Mouse (Mus musculus) heart, postnatal 10 days (tissue): ENCODE results near the gene Gm5136. TPM values are rescaled to one million over a fixed set of nuclear protein-coding genes. Genes with fewer than 3 reads are reported as not detected.
A peak's percentile ranks its signal among the peaks of the same experiment; 100 is the strongest.

Experiments
- DNase-seq, 2 experiments: peaks; one replicate each; pipeline ENCODE4 v3.0.0; 2021
- intact Hi-C: fragments of 180-260 bp; cut with DNase I; formaldehyde crosslinking; loops from one replicate; pipeline ENCODE4 v1.15.1; 2025
- total RNA-seq, 2 experiments: library from RNA; stranded (reverse); gene quantifications; 2 replicates each; pipeline ENCODE4 v1.2.3; 2021

Gene Gm5136
- not detected for total RNA-seq

DNA sequence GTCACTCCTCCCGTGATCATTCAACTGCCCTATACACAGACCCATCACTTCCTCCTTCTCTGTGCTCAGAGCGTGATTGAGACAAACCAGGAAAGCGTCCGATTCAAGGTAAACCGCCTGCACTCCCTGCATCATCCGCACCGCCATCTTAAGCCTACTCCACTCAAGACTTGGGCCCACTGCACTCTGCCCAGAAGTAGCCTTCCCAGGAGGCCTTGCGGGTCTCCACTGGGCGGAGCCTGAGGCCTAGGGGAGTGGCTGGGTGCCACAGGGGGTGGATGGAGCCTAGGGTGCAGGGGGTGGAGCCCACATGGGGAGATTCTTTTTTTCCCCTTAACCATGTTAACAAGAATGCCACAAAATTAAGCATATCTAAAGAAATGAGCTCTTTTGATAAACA is at the start of gene Gm5136:
TSS of gene Gm5136 (minus strand) at position 215 of the 400 bp plus-strand sequence.
- intact Hi-C loops = no loop called here
- DNase-seq = no peak

DNA sequence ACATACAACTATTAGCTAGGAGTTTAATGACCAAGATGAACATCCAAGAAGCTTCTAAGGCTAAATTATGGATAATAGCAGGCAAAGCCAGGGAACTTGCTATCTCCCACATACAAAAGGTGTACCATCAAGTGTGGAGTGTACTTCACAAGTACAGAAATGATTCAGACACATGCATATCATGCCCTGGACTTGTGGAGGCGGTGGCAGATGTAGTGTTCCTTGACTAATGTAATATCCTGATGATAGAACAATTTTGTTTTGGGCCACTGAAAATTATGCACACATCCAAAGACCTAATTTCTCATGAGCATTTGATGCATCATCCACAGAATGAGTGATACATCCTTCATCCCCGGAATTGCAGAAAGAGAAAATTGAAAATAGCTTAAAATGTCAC is 43.8 kb upstream of the Gm5136 start:
- intact Hi-C loops = no loop called here
- DNase-seq = no peak

DNA sequence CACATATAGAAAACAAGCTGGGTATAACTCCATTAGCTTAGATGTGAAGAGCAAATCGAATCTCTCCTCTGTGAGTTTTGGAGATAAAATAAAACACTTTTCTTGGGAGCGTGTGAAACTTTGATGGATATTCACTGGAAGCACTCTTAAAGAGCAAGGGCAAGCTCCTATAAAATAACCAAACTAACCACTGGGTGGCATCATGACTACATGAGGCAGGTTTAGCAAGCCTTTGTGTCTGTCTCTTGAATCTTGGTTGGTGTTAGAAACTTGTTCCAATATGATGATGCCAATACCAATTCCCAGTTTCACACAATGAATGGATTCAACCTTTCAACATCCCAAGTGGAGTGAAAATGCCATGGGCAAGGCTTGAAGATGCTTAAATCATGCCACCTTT is 34.0 kb upstream of the Gm5136 start:
- intact Hi-C loops = loop anchor here (1.0 to 10.0 kb wide), 3 partner anchors 762 to 981 kb away; no protein-coding TSS in a partner anchor

DNA sequence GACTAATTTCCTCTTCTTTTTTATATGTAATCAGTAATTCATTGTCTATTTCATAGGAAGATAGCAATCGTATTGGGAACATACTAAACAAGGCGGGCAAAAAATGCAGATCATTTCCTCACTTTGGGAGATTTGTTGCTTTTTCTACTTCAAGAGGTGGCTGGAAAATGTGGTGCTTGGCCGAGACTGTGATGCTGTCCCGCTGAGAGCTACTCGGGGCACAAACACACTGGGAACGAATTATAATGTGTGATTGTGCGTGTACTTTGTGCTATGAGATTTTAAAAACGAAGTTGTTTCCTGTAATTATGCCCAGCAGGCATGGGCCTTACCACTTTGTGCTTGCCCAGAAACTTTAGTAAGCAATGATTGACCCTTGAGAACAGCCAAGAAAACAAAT is 29.0 kb upstream of the Gm5136 start:
- no peak for DNase-seq
- intact Hi-C loops = no loop called here

More for the DNA sequence above, 34.0 kb upstream of the Gm5136 start:
- peak; percentile 22 to 48 for DNase-seq

DNA sequence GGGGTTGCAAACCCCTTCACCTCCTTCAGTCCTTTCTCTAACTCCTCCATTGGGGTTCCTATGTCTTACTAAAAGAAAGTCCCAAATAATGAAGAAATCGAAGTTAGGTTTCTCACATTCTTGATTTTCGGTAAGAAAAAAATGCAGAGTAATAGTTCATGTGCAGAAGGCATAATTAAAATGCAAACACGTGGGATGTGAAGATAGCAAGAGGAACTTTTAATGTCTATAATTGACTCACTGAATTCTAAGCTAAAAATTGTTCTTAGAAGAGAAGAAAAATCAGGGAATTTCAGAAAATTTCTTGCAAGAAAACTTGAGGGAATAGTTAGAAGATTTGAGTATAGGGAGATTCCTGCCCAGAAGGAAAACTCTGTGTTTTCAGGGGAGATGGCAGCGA is 26.4 kb upstream of the Gm5136 start:
- no peak for DNase-seq
- intact Hi-C loops = no loop called here

DNA sequence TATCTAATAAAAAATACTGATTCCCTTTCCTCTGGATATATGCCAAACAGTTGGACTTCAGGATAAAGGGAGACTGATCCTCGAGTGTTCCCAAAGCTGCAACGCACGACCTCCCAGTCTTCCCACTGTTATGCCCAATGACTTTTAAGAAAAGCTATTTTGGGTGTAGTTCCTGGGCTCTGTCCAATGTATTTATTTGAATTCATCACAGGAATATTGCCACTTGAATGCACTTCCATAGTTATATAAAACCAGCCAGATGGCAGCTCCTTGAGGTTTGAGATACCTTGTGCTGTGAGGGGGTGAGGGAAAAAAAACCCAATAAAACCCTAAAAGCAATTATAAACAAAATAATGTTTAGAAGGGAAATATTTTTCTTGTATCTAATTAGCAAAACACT is 24.9 kb upstream of the Gm5136 start:
- no peak for DNase-seq
- intact Hi-C loops = no loop called here

DNA sequence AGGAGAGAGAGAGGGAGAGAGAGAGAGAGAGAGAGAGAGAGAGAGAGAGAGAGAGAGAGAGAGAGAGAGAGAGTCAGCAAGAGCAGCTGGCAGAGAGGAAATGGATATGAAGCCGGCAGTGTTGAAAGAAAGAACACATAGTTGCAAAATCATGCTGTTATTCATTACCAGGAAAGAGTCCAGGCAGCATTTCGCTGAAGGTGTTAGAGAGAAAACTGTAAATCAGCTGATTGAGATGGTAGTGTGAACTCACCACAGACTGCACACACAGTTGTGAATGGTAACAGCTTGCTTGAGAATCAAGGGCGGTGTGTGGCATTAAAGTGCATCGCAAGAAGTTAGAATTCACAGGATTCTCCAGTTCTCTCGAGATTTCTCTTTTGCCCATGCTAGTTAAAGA is 10.6 kb upstream of the Gm5136 start:
- intact Hi-C loops = no loop called here

DNA sequence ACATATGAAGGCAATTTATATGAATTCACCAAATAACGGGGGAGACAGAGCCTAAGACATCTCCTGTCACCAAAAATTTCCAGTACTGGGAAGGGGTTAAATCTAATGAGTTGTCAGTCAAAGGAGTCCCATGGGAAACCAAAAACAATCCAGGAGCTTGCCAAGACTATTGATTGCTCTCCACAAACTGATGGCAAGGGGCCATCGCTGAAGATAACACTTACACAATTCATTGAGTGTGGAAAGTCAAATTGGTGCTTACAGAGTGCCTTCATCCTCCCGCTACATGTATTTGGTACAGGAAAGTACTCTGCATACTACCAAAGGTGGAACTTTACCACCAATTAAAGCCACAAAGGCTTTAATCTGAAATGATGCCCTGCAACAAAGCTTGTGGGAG is 5.7 kb upstream of the Gm5136 start:
- intact Hi-C loops = no loop called here
- DNase-seq = no peak

More for the DNA sequence above, 10.6 kb upstream of the Gm5136 start:
- no peak for DNase-seq

DNA sequence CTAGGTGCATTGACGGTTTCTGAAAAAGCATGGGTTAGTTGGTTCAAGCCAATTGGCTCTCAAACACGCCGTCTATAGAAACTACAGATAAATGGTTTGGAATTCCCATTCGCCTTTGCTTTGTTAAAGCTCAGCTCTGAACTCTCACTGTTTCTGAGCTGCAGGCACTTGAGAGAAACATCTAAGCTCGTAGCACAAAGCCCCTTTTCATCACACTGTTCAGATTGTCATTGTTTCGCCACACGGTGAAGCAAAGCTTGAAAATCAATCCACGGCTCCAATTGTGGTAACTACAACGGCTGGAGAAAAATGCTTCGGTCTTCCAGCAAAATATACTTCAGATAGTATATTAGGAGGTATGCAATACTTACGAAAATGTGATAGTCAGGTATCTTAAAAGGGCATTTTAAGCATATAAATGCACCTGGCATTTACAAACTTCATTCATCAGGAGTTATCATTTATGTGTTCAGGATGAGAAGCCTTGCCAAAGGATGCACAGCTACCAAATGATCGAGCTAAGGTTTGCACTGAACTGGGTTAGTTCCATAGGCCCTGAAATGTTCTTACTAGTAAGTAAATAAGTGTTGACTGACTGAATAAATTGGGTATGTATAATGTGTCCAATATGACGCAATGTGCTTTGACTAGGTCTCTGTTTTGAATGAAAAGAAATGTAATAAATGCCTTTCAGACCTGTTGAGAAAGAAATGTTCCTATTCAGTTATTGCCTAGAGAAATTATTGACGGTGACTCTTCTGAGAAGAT is 1.6 kb upstream of the Gm5136 start:
- DNase-seq = no peak
- intact Hi-C loops = no loop called here

DNA sequence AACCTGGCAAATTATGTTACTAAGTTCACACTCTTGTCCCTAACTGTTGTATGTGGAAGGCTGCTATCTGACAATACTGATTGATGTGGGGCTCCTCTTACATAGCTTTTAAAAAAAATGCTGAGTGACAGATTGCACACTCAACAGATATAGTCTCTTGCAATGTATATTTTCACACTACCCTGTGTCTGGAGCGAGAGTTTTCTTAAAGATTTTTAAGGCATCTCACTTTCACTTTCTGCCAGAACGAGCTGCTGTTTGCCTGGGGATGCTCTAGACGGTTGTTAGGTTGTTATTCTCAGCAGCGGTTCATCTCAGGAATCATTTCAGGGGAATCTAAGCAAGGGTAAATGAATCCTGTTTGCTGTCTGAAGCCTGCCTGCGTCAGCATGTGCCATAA is 2.9 kb downstream of the Gm5136 start:
- intact Hi-C loops = no loop called here
- no peak for DNase-seq

DNA sequence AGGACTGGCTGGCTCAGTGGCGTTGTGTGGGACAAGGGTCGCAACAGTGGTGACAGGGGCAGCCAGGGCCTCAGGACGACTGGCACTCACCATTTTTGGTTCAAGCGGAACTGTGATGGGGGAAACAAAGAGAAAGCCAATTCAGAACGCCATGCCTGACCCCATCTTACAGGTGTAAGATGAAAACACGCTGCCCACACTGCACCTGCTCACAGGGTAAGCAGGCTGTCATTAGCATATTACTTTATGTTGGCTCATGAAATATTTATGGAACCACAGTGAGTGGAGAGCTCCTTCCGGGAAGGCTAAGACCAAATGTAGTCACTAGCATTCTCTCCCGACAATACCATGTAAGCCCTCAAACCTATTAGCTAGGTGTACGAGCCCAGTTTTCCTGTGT is 9.0 kb downstream of the Gm5136 start:
- DNase-seq = no peak
- intact Hi-C loops = no loop called here

DNA sequence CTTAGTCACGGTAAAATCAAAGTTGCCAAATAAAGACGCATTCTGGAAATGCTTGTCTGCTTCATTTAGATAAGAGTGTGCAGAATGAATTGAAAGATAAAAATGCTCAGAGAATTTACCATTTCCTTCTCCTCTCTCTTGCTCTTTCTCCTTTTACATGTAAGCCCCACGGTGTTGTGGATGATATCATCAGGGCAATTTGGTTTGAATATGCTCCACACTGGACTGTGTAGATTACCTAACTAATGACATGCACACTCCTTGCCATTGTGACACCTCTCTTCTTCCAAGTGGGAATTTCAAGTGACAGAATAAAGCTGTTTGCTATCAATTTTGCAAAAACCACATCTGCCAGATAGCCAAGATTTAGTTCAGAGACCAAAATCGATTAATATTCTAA is 13.3 kb downstream of the Gm5136 start:
- DNase-seq = no peak
- intact Hi-C loops = no loop called here

DNA sequence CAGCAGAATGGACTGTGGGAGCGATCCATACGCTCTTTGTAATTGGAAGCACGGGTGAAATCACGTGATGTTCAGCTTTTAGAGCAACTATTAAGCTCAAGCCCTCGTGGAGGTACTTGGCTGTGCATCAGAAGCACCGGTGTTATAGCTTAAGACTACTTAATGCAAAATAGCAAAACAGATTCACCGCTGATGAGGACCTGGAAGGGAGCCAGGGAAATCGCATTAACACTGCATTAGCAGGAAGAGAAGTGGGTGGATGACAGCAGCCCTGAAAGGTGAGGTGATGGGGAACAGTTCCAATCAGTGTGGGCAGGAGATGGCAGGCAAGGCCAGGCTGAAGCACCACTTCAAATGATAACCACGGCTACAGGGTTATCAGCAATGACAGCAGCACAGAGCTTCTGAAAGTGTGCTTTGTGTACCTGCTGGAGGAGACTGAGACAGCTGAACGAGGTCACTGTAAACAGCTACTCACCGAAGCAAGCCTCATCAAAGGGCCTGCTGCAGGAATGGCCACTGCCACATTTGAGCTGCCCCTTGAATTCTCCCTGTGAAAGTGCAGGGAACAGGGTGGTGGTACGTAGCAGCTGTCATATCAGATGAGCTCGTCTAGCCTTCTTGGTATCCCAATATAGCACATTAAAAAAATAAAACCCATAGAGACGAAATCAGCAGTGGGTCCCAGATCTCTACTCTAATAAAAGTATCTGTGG is 20.1 kb downstream of the Gm5136 start:
- intact Hi-C loops = no loop called here
- no peak for DNase-seq

DNA sequence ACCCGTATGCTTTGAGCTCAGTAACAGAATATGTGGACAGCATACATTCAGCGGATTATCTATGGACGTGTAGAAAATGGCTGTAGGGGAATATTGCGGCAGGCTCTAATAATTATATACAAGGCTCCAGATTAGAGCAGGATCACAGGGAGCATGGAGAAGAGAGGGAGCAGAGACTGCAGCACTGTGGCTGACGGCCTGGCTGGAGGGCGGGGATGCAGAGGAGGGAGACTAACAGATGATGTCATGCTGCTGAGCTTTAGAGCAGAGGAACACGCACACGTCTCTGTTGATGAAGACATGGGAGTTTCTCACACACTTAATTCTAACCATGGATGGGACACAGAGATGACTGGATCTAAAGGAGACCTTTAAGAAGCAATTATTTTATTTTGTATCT is 22.9 kb downstream of the Gm5136 start:
- intact Hi-C loops = no loop called here
- DNase-seq = no peak

DNA sequence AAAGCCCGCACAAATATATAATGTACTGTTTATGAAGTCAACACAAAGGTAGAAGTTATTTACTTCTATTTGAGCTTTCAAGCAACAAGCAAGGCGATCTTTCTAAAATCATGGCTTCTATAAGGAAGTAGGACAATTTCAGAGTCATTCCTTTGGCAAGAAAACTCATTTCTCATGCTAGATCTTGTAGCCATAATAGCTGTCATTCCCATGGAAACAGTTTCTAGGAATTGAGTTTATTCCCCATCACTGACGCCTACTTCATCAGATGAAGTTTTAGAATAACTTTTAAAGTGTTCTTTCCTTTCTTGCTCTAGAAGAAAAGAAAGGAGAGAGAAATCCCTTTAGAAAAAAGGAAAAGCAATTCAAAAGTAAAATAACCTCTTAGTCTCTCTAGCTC is 31.0 kb downstream of the Gm5136 start:
- intact Hi-C loops = no loop called here
- DNase-seq = no peak

DNA sequence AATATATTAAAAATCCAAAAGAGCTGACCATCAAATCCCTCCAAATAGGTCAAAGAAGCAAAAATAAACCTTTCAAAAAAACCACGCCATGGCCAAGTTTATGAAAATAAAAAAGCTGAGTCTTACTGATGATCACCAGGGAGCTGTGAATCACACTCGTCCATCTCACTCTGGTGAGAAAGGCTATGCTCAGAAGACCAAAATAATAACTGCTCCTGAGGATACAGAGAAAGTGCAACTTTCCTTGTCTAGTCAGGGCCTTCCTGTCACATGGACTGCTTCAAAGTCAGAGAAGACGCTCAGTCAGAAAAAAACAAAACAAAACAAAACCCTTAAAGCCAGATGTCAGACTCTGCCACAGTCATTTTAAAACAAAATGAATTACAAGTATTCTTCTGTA is 39.7 kb downstream of the Gm5136 start:
- intact Hi-C loops = no loop called here
- DNase-seq = no peak

DNA sequence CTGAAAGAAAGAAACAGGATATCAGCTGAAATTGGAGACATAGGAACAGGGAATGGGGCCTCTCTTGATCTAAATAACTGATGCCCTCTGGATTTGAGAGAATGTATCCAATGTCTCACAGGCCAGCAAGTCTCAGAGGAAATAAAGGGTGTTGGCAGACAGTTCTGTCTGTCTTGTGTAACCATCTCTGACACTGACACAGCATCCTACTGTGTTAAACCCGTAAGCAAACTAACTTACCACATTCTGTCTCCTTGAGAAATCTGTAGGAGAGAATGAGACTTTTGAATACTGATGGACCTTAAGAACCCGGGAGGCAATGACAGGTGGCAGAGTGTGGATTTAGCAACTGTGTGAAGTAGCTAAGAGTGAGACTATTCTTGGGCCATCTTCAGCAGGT is 41.7 kb downstream of the Gm5136 start:
- intact Hi-C loops = no loop called here
- no peak for DNase-seq

DNA sequence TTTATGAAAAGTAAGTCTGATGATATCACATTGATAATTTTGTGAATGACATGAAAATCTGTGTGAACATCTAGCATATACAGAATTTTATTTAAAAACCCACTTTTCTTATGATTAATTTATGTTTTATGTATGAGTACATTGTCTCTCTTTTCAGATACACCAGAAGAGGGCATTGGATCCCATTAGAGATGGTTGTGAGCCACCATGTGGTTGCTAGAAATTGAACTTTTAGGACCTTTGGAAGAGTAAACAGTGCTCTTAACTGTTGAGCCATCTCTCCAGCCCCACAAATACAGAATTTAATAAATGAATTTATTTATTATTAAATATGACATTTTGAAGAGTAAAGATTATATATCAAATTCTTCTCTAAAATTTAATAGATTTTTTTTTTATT is 42.3 kb downstream of the Gm5136 start:
- DNase-seq = no peak
- intact Hi-C loops = no loop called here

DNA sequence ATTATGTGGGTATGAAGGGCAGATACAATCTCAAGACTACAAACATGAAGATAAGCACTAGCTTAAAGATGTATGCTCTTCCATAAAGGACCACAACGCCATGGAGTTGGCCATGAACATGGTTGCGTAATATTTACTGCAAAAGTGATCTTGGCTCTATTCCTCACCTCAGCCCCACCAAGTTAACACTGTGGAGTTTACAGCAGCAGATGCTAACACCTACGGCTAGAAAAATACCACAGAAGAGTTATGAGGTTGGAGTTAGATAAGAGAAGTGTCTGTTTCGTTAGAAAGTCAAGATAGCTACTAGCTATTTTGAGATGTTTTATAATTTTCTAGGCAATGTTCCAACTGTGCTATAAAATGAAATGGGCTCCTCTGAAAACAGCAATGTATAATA is 43.1 kb downstream of the Gm5136 start:
- DNase-seq = no peak
- intact Hi-C loops = no loop called here

DNA sequence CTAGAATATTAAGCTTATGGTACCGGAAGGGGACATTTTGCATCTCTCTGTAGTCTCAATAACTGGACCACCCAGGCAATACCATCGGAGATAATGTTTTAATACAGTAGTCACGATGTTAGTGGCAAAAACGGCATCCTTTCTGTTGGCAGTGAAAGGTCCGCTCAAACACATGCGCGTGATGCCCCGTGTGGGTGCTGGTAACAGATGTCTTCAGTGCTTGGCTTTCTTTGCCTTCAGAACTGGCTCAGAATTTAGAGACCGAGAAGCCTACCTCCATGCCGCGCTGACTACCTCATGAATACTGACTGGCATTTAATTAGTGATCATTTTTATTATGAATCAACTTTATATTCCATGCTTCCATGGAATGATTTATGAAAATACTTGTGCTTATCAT is 44.9 kb downstream of the Gm5136 start:
- intact Hi-C loops = no loop called here
- no peak for DNase-seq

DNA sequence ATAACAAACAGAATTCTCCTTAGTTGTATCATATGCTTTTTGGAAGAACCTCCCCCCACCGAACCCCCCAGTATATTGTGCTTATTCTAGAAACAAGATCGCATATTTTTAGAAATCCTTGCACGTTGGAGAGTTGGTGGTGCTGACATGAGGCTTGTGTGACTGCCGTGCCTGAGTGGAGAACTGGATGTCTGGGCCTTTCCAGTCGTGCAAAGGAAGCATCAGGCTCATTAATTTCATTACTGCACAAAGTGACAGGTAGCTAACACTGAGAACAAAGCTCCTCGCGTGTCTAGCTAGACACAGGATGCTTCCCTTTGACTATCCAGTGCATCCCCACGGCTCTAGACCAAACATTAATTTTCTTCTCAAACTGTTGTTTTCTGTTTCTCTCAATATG is 47.1 kb downstream of the Gm5136 start:
- intact Hi-C loops = no loop called here
- DNase-seq = no peak

DNA sequence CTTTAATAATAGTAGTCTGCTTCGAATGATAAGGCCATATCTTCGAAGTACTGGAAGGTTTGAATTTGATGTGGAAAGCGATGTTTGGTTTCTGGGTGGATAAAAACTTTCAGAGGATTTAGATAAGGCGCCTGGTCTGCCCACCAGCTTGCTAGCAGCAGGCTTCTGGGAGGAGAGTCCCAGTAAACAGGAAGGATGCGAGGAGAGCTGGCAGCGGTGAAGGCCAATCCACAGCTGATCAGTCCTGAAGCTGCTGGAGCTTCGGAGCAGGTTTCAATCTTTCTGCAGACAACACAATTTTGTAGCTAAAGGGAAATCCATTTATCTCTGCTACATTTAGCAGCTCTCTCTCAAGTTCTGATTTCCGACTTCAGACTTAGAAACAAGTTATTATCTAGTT is 47.9 kb downstream of the Gm5136 start:
- DNase-seq = no peak
- intact Hi-C loops = no loop called here
